Mouse (Mus musculus): Measurements from ENCODE around the gene Bcam. TPM values are rescaled to one million over a fixed set of nuclear protein-coding genes. Genes with fewer than 3 reads are reported as not detected.

Bcam gene
- polyA plus RNA-seq, 1 experiment from 2014 or later: 120 TPM

DNA sequence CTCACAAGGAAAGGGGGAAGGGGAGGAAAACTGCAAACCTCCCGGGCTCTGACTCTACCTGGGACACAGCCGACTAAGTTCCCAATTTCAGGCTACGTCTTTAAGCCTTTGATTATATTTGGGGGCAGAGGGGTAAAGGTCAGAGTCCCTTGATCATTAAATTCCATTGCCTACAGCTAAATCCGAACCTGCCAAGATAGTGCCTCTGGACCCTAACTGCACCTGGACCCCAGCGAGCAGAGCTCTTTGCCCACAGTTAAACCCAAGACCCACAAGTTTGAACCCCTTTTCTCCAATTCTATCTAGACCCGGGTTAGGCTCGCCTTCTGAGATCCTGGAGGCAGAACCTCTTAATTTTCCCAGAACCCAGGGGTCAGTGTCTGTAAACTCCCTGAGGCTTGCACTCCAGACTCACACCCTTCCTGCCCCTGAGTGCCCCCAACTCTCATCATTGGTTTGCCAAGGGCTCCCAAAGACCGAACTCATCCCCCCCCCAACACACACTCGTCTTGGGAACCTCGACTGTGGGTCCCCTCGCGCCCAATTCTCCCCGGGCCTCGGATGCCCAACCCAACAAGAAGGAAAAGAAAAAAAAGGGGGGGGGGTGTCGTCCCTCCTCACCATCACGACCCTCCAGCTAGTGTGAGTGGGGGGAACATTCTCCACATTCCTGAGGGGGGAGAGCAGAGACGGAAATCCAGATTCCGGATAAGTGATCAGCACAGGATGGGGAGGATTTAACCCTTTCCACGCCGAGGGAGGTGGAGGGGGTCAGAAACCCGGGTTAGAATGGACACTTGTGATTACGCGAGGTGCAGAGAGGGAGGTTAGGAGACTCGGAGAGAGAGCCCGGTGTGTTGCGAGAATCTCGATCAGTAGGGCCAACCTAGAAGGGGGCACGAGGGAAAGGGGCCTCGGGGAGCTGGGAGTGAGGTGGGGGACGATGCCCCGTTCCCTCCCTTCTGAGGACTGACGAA is 22.3 kb downstream of the Bcam start:
- no peak for ATAC-seq (ENCODE audit: insufficient number of reproducible peaks, low FRiP score, low TSS enrichment, low read depth)
- no peaks in the 10 kb centered on the region for H3K9me3 ChIP-seq
- H3K4me1 ChIP-seq: peaks cover 50% of the 10 kb centered on the region
- H3K27ac ChIP-seq: peak overlapping the region; percentile 94
- H3K4me2 ChIP-seq: peak overlapping the region; percentile 79
- no peaks in the 10 kb centered on the region for H3K27me3 ChIP-seq
- H3K9ac ChIP-seq: peak overlapping the region; percentile 79
- H3K36me3 ChIP-seq: no peaks in the 10 kb centered on the region; the same call in 1 of the 2 replicates
- WGBS: under 1% methylated on average over 32 of the region's 32 CpGs
- peak overlapping the region; percentile 76 for H3K4me3 ChIP-seq

DNA sequence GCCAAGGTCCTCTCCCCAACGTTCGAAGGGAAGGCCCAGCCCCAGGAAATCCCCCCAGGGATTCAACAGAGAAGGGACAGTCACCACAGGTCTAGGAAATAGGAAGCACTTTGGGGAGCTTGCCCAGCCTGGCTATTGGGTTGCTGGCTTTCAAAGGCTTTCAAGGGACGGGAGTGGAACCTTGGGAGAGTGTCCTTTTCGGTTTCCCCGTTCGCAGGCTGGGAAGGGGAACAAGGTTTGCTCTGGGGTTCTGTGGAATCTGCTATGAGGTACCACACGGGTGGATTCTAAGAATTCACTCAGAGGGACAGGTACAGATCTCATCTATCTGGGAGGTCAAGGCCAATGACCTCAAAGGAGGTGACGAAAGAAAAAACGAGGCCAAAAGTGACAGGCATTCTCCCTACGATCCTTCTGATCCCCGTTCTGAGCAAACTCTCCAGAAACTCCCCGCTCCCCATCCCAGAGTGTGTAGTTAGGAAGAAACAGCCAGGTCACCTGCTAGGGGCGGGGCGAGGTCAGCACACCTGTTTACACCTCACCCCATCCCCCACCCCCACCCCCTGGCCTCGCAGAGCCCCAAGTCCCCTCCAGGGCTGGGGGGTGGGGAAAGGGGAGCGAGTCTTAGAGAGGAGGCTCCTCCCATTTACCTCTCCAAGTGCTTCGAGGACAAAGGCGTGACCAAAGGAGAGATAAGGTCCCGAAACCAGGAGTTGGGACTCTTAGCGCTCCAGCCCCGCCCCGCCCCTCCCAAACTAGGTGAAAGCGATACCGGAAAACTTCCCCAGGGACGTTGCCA is 23.2 kb downstream of the Bcam start:
- Histone ChIP-seq H3K9me3 (no peaks in the 10 kb centered on the region), H3K36me3 (no peaks in the 10 kb centered on the region; the same call in 1 of the 2 replicates), H3K4me3 (peak overlapping the region; percentile 76), H3K9ac (no peak overlapping the region), H3K27me3 (no peaks in the 10 kb centered on the region), H3K4me1 (peaks cover 50% of the 10 kb centered on the region), H3K4me2 (peak overlapping the region; percentile 79), H3K27ac (peak overlapping the region; percentile 94)
- 7% methylated on average over 25 of the region's 25 CpGs for WGBS
- ATAC-seq (ENCODE audit: insufficient number of reproducible peaks, low FRiP score, low TSS enrichment, low read depth): no peak

DNA sequence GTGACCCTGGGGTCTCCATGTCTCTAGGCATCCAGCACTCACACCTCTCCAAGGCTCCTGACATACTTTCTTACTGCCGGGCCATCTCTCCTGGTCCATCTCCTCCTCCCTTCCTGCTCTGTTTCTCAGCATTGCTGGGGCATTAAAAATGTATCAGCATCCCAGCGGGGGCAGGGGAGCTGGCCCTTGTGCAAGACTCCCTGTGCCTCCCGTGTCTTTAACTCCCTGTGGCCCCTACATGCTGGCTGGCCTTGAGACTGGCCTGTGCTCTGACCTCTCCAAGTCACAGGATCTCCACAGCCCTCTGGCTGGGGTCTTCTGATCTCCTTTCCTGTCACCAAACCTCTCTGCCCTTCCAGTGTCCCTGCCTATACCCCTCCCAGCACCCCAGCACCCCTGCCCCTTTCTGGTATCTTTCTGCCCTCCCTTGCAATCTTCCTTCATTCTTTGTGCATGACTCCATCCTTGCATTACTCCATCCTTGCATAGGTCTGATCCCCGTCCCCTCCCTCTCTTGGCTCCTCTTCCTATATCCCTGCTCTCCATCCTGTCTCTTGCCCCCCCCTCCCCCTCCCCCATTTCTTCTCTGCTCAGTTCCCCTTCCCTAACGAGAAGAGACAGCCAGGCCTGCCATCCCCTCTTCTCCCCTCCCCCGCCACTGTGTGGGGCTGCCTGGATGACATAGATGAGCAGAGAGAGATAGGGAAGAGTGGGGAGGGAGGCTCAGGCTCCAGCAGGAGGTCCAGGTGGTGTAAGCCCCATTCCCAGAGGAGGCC is 24.2 kb downstream of the Bcam start:
- Histone ChIP-seq H3K27me3 (no peaks in the 10 kb centered on the region), H3K4me2 (peak overlapping the region; percentile 29; the same call in 1 of the 2 replicates), H3K9me3 (no peaks in the 10 kb centered on the region), H3K9ac (no peak overlapping the region; the same call in 1 of the 2 replicates), H3K36me3 (peaks cover 3% of the 10 kb centered on the region; the same call in 1 of the 2 replicates), H3K27ac (0 out of 2 replicates have a peak overlapping the region, but pooled peaks have one; percentile 94), H3K4me1 (peaks cover 56% of the 10 kb centered on the region), H3K4me3 (peak overlapping the region; percentile 76)
- ATAC-seq (ENCODE audit: insufficient number of reproducible peaks, low FRiP score, low TSS enrichment, low read depth): no peak
- WGBS: 40% methylated on average over 6 of the region's 6 CpGs

GRCm38 (mm10) chr7:19745971-19746370 is 24.8 kb downstream of the Bcam start:
- ATAC-seq (ENCODE audit: insufficient number of reproducible peaks, low FRiP score, low TSS enrichment, low read depth): no peak
- peaks cover 60% of the 10 kb centered on the region for H3K4me1 ChIP-seq

GRCm38 (mm10) chr7:19744590-19745385 is 26.0 kb downstream of the Bcam start:
- Histone ChIP-seq H3K4me3 (no peak overlapping the region), H3K27ac (peak overlapping the region; percentile 64), H3K4me1 (peaks cover 52% of the 10 kb centered on the region), H3K36me3 (peaks cover 10% of the 10 kb centered on the region; the same call in 1 of the 2 replicates), H3K27me3 (no peaks in the 10 kb centered on the region), H3K9ac (no peak overlapping the region), H3K4me2 (no peak overlapping the region), H3K9me3 (no peaks in the 10 kb centered on the region)
- WGBS: 49% methylated on average over 14 of the region's 14 CpGs
- ATAC-seq (ENCODE audit: insufficient number of reproducible peaks, low FRiP score, low TSS enrichment, low read depth): no peak

More at GRCm38 (mm10) chr7:19745971-19746370, 24.8 kb downstream of the Bcam start:
- Histone ChIP-seq H3K36me3 (peaks cover 3% of the 10 kb centered on the region; the same call in 1 of the 2 replicates), H3K9ac (no peak overlapping the region), H3K9me3 (no peaks in the 10 kb centered on the region), H3K4me2 (no peak overlapping the region), H3K27ac (no peak overlapping the region), H3K4me3 (no peak overlapping the region), H3K27me3 (no peaks in the 10 kb centered on the region)
- 82% methylated on average over 8 of the region's 10 CpGs for WGBS

GRCm38 (mm10) chr7:19743791-19744190 is 27.0 kb downstream of the Bcam start:
- 90% methylated on average over 6 of the region's 6 CpGs for WGBS
- H3K9ac ChIP-seq: no peak overlapping the region
- peaks cover 11% of the 10 kb centered on the region; the same call in 1 of the 2 replicates for H3K36me3 ChIP-seq
- no peaks in the 10 kb centered on the region for H3K27me3 ChIP-seq
- H3K4me1 ChIP-seq: peaks cover 52% of the 10 kb centered on the region
- H3K4me3 ChIP-seq: no peak overlapping the region
- no peaks in the 10 kb centered on the region for H3K9me3 ChIP-seq
- no peak overlapping the region for H3K4me2 ChIP-seq
- H3K27ac ChIP-seq: no peak overlapping the region
- no peak for ATAC-seq (ENCODE audit: insufficient number of reproducible peaks, low FRiP score, low TSS enrichment, low read depth)

DNA sequence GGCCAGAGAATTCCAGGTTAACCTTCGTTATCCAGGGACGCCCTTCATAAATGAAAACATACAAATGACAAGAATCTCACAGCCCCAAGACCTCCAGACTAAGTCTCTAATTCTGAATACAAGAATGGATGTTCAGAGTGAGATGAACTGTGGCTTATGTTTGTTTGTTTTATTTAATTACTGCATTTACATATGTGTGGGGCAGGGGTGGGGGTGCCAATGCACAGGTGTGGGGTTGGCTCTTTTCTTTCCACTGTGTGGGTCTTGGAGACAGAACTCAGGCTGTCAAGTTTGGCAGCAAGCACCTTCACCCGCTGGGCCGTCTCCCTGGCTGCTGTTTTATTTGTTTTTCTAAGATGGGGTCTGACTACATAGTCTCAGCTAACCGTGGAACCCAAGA is 28.3 kb downstream of the Bcam start:
- no peak for ATAC-seq (ENCODE audit: insufficient number of reproducible peaks, low FRiP score, low TSS enrichment, low read depth)
- peaks cover 39% of the 10 kb centered on the region for H3K4me1 ChIP-seq
- H3K9ac ChIP-seq: no peak overlapping the region
- H3K4me3 ChIP-seq: no peak overlapping the region
- H3K36me3 ChIP-seq: peaks cover 20% of the 10 kb centered on the region
- no peak overlapping the region for H3K27ac ChIP-seq
- 46% methylated on average over 5 of the region's 5 CpGs for WGBS
- H3K9me3 ChIP-seq: no peaks in the 10 kb centered on the region
- no peaks in the 10 kb centered on the region for H3K27me3 ChIP-seq
- no peak overlapping the region for H3K4me2 ChIP-seq

DNA sequence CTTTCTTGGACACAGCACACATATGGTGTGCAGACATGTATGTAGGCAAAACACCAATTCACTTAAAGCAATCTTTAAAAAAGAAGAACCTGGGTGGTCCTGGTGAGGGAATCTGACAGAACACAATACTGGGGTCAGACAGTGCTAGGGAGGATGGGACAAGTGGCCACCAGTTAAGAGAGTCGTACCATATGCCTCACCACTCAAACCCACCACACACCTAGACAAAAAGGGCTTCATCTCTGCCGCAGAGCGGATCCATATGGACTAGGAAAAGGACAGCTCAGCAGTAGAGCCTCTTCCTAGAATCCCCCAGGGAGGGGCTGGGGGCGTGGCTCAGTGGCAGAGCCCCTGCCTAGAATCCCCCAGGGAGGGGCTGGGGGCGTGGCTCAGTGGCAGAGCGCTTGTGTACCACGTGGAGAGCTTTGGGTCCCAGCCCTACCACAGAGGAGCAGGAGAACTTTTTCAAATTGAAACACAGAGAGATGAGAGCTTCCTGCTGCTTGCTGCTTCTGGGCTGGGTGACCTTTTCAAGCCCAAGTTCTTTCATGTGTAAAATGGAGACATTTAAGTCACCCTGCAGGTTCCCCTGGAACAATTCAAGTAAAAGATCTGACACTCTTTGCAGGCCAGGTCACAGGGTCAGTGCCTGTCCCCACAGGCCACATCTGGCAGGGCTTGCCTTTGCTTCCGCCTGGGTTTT is 29.3 kb downstream of the Bcam start:
- WGBS: 17% methylated on average over 8 of the region's 8 CpGs
- no peaks in the 10 kb centered on the region for H3K9me3 ChIP-seq
- peak overlapping the region; percentile 43; the same call in 1 of the 2 replicates for H3K27ac ChIP-seq
- H3K27me3 ChIP-seq: no peaks in the 10 kb centered on the region
- H3K36me3 ChIP-seq: peaks cover 29% of the 10 kb centered on the region
- H3K4me1 ChIP-seq: peaks cover 30% of the 10 kb centered on the region
- no peak overlapping the region for H3K9ac ChIP-seq
- H3K4me2 ChIP-seq: no peak overlapping the region
- no peak overlapping the region for H3K4me3 ChIP-seq
- ATAC-seq (ENCODE audit: insufficient number of reproducible peaks, low FRiP score, low TSS enrichment, low read depth): peak; percentile 20; the same call in 1 of the 2 replicates

DNA sequence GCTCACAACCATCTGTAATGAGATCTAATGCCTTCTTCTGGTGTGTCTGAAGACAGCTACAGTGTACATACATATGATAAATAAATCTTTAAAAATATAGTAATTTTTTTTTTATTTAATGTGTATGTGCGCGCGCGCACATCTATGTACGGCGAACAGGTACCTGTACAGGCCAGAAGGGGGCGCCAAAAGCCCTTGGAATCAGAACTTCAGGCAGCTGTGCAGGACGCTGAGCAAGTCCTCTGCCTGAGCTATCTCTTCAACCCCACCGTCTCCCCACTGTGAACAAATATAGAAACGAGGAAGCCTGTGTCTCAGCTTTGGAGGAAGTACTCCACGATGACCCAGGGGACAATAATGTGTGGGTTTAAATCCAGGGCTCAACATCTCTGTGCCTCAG is 30.5 kb downstream of the Bcam start:
- Histone ChIP-seq H3K27me3 (no peaks in the 10 kb centered on the region), H3K9me3 (no peaks in the 10 kb centered on the region), H3K9ac (no peak overlapping the region), H3K4me2 (no peak overlapping the region), H3K27ac (no peak overlapping the region), H3K4me1 (peaks cover 20% of the 10 kb centered on the region), H3K36me3 (peaks cover 38% of the 10 kb centered on the region), H3K4me3 (no peak overlapping the region)
- 90% methylated on average over 11 of the region's 11 CpGs for WGBS
- ATAC-seq (ENCODE audit: insufficient number of reproducible peaks, low FRiP score, low TSS enrichment, low read depth): no peak

- Histone ChIP-seq H3K9me3 (no peaks in the 10 kb centered on the region), H3K27me3 (no peaks in the 10 kb centered on the region), H3K4me3 (no peak overlapping the region), H3K9ac (no peak overlapping the region), H3K4me1 (peaks cover 10% of the 10 kb centered on the region), H3K27ac (no peak overlapping the region), H3K36me3 (peaks cover 53% of the 10 kb centered on the region), H3K4me2 (no peak overlapping the region)
- no peak for ATAC-seq (ENCODE audit: insufficient number of reproducible peaks, low FRiP score, low TSS enrichment, low read depth)
- 84% methylated on average over 3 of the region's 3 CpGs for WGBS
Measured at GRCm38 (mm10) chr7:19738771-19739170, 32.0 kb downstream of the Bcam start.
